Mouse (Mus musculus) forebrain, embryonic 16.5 days (tissue): ENCODE measurements around the gene Unc5b. TPM values are rescaled to one million over a fixed set of nuclear protein-coding genes. Genes with fewer than 3 reads are reported as not detected.

ENCODE experiments used
- ATAC-seq: fragments of 200-750 bp; cut with Nextera tagmentation; 2 replicates; pipeline ENCODE4 v1.8.0; 2017; ENCODE audit warnings: mild to moderate bottlenecking, moderate library complexity
- H3K27ac ChIP-seq: fragments of 300-500 bp; sonication (generic); 2 replicates; pipeline ENCODE4 v1.5.1; 2014; ENCODE audit warnings: low read length, control low read depth
- H3K27me3 ChIP-seq: fragments of 300-500 bp; sonication (generic); replicated peaks from 2 replicates; pipeline ENCODE4 v1.6.1; 2014; ENCODE audit warnings: low read length; ENCODE audit not compliant: control insufficient read depth, insufficient read depth
- H3K36me3 ChIP-seq: fragments of 300-500 bp; sonication (generic); 2 replicates; pipeline ENCODE4 v1.6.1; 2014; ENCODE audit not compliant: control insufficient read depth, insufficient read depth
- H3K4me1 ChIP-seq: fragments of 300-500 bp; sonication (generic); replicated peaks from 2 replicates; pipeline ENCODE4 v1.6.1; 2014; ENCODE audit warnings: low read length; ENCODE audit not compliant: control insufficient read depth, insufficient read depth
- H3K4me2 ChIP-seq: fragments of 300-500 bp; sonication (generic); 2 replicates; pipeline ENCODE4 v1.6.1; 2014; ENCODE audit warnings: mild to moderate bottlenecking, low read length, control low read depth
- H3K4me3 ChIP-seq: fragments of 300-500 bp; sonication (generic); replicated peaks from 2 replicates; pipeline ENCODE4 v1.5.1; 2014; ENCODE audit warnings: mild to moderate bottlenecking, low read length, control low read depth
- H3K9ac ChIP-seq: fragments of 300-500 bp; sonication (generic); replicated peaks from 2 replicates; pipeline ENCODE4 v1.6.1; 2014; ENCODE audit warnings: low read depth, low read length, control low read depth
- H3K9me3 ChIP-seq: fragments of 300-500 bp; sonication (generic); 2 replicates; pipeline ENCODE4 v1.6.1; 2016; ENCODE audit warnings: low read length; ENCODE audit not compliant: control insufficient read depth
- WGBS: fragments of 180-500 bp; shearing (Covaris S2); extraction: QIAGEN DNeasy Blood & Tissue Kit; methylation state at CpG from one replicate; pipeline ENCODE4 v1.1.7; 2014; 5-methylcytosine and 5-hydroxymethylcytosine counted together
- polyA plus RNA-seq: library from polyadenylated mRNA; unstranded; fragments of >200 nt; fragmentation: Nextera tagmentation; extraction: Ambion mirVana; gene quantifications from 2 replicates; pipeline ENCODE4 v1.2.1, GENCODE M21; 2015

Gene Unc5b
- polyA plus RNA-seq, 1 experiment from 2014 or later: 2.6 TPM

DNA sequence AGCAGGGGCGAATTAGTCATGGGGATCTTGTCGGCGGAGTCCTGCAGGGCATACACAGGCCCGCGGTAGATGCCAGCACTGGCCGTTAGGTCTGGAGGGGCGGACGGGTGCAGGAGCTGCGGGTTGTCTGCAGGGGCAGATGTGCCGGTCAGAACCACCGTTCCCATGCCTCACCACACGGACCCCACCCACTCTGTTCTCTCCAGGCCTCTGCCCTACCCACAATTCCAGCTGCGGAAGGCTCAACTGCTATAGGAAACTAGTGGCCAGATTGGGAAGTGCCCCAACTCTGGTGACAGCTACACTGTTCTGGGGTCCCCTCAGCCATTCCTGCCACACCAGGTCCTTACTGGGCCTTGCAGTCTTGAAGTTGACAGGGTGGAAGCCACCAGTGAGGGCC is 56.8 kb downstream of the Unc5b start:
- no peaks in the 10 kb centered on the region for H3K27me3 ChIP-seq
- no peaks in the 10 kb centered on the region for H3K9me3 ChIP-seq
- no peak overlapping the region for H3K9ac ChIP-seq
- no peak overlapping the region for H3K4me3 ChIP-seq
- ATAC-seq: no peak
- no peak overlapping the region for H3K27ac ChIP-seq
- H3K4me1 ChIP-seq: no peaks in the 10 kb centered on the region
- no peaks in the 10 kb centered on the region for H3K36me3 ChIP-seq
- WGBS: 96% methylated on average over 13 of the region's 13 CpGs
- H3K4me2 ChIP-seq: no peak overlapping the region

DNA sequence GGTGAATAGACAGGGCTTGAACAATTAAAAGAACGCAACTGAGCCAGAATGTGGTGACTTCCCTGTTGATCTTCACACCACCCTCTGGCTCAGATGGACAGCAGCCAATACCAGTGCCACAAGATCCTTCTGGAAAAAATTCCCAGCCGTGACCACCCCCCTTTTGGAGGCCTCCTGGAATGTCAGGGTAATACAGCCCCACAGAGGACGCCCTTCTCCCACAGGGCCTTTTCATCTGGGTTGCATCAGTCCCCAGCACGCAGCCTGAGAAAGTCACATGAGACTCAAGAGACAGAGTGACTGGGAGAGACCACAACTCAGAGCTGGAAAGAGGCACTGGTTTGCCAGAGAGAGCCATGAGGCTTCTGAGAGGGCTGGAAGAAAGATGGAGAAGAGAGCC is 60.5 kb downstream of the Unc5b start:
- Histone ChIP-seq H3K27me3 (no peaks in the 10 kb centered on the region), H3K36me3 (no peaks in the 10 kb centered on the region), H3K4me3 (no peak overlapping the region), H3K27ac (no peak overlapping the region), H3K9ac (no peak overlapping the region), H3K9me3 (no peaks in the 10 kb centered on the region), H3K4me2 (no peak overlapping the region), H3K4me1 (no peaks in the 10 kb centered on the region)
- WGBS: 76% methylated on average over 4 of the region's 4 CpGs
- ATAC-seq: no peak

GRCm38 (mm10) chr10:60768614-60769013 is 62.8 kb downstream of the Unc5b start:
- H3K4me3 ChIP-seq: no peak overlapping the region
- no peak overlapping the region for H3K9ac ChIP-seq
- no peak for ATAC-seq
- H3K36me3 ChIP-seq: no peaks in the 10 kb centered on the region
- H3K27me3 ChIP-seq: no peaks in the 10 kb centered on the region
- no peaks in the 10 kb centered on the region for H3K4me1 ChIP-seq
- WGBS: 91% methylated on average over 7 of the region's 7 CpGs
- H3K4me2 ChIP-seq: no peak overlapping the region
- H3K27ac ChIP-seq: no peak overlapping the region
- no peaks in the 10 kb centered on the region for H3K9me3 ChIP-seq

- Histone ChIP-seq H3K9me3 (no peaks in the 10 kb centered on the region), H3K4me1 (no peaks in the 10 kb centered on the region), H3K27ac (no peak overlapping the region), H3K4me2 (no peak overlapping the region), H3K4me3 (no peak overlapping the region), H3K36me3 (no peaks in the 10 kb centered on the region), H3K27me3 (no peaks in the 10 kb centered on the region), H3K9ac (no peak overlapping the region)
- WGBS: 88% methylated on average over 7 of the region's 7 CpGs
- ATAC-seq: no peak
Measured at GRCm38 (mm10) chr10:60767400-60767799, 64.0 kb downstream of the Unc5b start.

DNA sequence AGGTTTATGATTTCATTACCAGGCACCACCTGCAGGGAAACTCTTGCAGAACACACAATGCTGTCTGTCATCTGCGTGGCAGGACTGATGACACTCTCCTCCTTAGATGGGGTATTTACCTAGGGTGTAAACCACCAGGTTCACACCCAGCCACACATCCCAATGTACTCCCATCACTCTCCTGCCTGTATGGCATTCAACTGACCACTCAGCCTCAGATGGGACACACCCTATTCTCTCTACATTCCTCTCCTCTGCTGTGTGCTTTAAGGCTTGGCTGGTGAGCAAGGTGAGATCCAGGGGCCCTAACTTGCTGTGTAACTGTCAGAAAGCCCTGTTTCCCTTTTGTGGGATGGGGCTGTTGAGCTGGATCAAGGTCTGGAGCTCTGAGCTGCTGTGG is 69.3 kb downstream of the Unc5b start:
- ATAC-seq: no peak
- Histone ChIP-seq H3K27ac (no peak overlapping the region), H3K27me3 (no peaks in the 10 kb centered on the region), H3K9me3 (no peaks in the 10 kb centered on the region), H3K36me3 (no peaks in the 10 kb centered on the region), H3K4me2 (no peak overlapping the region), H3K9ac (no peak overlapping the region), H3K4me3 (no peak overlapping the region), H3K4me1 (no peaks in the 10 kb centered on the region)
- WGBS: 84% methylated on average over 1 of the region's 1 CpGs

- peak; percentile 91 for ATAC-seq
- Histone ChIP-seq H3K36me3 (no peaks in the 10 kb centered on the region), H3K9me3 (no peaks in the 10 kb centered on the region), H3K9ac (no peak overlapping the region), H3K4me1 (no peaks in the 10 kb centered on the region), H3K4me3 (no peak overlapping the region), H3K27ac (no peak overlapping the region), H3K27me3 (no peaks in the 10 kb centered on the region), H3K4me2 (no peak overlapping the region)
- 6% methylated on average over 14 of the region's 14 CpGs for WGBS
Measured at GRCm38 (mm10) chr10:60760377-60760776, 71.0 kb downstream of the Unc5b start.

- Histone ChIP-seq H3K9me3 (no peaks in the 10 kb centered on the region), H3K9ac (no peak overlapping the region), H3K27me3 (no peaks in the 10 kb centered on the region), H3K4me2 (no peak overlapping the region), H3K4me3 (no peak overlapping the region), H3K36me3 (no peaks in the 10 kb centered on the region), H3K27ac (no peak overlapping the region), H3K4me1 (peaks cover 4% of the 10 kb centered on the region)
- no peak for ATAC-seq
- 8% methylated on average over 7 of the region's 7 CpGs for WGBS
Measured at GRCm38 (mm10) chr10:60756992-60757391, 74.4 kb downstream of the Unc5b start.

GRCm38 (mm10) chr10:60756146-60756545 is 75.2 kb downstream of the Unc5b start:
- Histone ChIP-seq H3K9ac (no peak overlapping the region), H3K27ac (no peak overlapping the region), H3K4me1 (peaks cover 10% of the 10 kb centered on the region), H3K36me3 (no peaks in the 10 kb centered on the region), H3K27me3 (no peaks in the 10 kb centered on the region), H3K4me2 (no peak overlapping the region), H3K9me3 (no peaks in the 10 kb centered on the region), H3K4me3 (no peak overlapping the region)
- ATAC-seq: no peak

DNA sequence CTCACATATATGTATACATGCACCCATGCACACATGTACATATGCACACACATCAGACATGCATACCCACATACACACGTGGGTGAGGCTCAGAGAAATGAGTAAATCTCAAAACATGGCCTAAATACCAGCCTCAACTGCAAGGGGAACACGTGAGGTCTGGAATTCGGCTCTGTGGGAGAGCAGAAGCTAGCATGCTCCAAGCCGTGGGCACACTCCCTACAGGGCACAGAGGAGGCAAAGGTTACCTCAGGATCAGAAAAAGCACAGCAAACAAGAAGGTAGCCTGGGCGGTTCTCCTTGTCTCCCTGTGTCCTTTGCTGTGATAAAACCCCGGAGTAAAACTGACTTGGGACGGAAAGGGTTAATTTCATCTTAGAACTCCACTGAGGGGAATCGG is 77.4 kb downstream of the Unc5b start:
- H3K27me3 ChIP-seq: no peaks in the 10 kb centered on the region
- no peak overlapping the region for H3K27ac ChIP-seq
- WGBS: 76% methylated on average over 8 of the region's 8 CpGs
- H3K9ac ChIP-seq: no peak overlapping the region
- no peak overlapping the region for H3K4me2 ChIP-seq
- ATAC-seq: no peak
- peaks cover 10% of the 10 kb centered on the region for H3K4me1 ChIP-seq
- no peaks in the 10 kb centered on the region for H3K9me3 ChIP-seq
- no peak overlapping the region for H3K4me3 ChIP-seq
- H3K36me3 ChIP-seq: no peaks in the 10 kb centered on the region

- Histone ChIP-seq H3K4me2 (no peak overlapping the region), H3K4me1 (peaks cover 10% of the 10 kb centered on the region), H3K4me3 (no peak overlapping the region), H3K9me3 (no peaks in the 10 kb centered on the region), H3K27me3 (no peaks in the 10 kb centered on the region), H3K36me3 (no peaks in the 10 kb centered on the region), H3K9ac (no peak overlapping the region; the same call in 1 of the 2 replicates), H3K27ac (no peak overlapping the region)
- WGBS: 71% methylated on average over 9 of the region's 9 CpGs
- ATAC-seq: no peak
Measured at GRCm38 (mm10) chr10:60753261-60753660, 78.1 kb downstream of the Unc5b start.
